Mouse (Mus musculus) adrenal gland, adult (tissue): Measurements from ENCODE around the gene Rad51b.

Experiments used
- DNase-seq, 2 experiments: peaks; one replicate each; pipeline ENCODE4 v3.0.0; 2022 to 2023; ENCODE audit warnings: low spot score in 1 of 2; ENCODE audit not compliant: inconsistent age in 2 of 2

The Rad51b gene

GRCm38 (mm10) chr12:79814312-79815091 is 517.4 kb downstream of the Rad51b start:
- DNase-seq: no peak

GRCm38 (mm10) chr12:79816241-79816640 is 519.2 kb downstream of the Rad51b start:
- DNase-seq: no peak

GRCm38 (mm10) chr12:79820228-79820958 is 523.3 kb downstream of the Rad51b start:
- no peak for DNase-seq

GRCm38 (mm10) chr12:79821901-79822300 is 524.8 kb downstream of the Rad51b start:
- DNase-seq: no peak

GRCm38 (mm10) chr12:79822401-79822800 is 525.3 kb downstream of the Rad51b start:
- DNase-seq: peak in 1 of 2 experiments; percentile 59

- peak in 1 of 2 experiments; percentile 21 for DNase-seq
These were observed 528.8 kb downstream of the Rad51b start for GRCm38 (mm10) chr12:79825922-79826321.

GRCm38 (mm10) chr12:79827233-79827692 is 530.2 kb downstream of the Rad51b start:
- no peak for DNase-seq

- DNase-seq: peak in 1 of 2 experiments; percentile 32
These were observed 530.7 kb downstream of the Rad51b start for GRCm38 (mm10) chr12:79827735-79828134.

GRCm38 (mm10) chr12:79830686-79831085 is 533.6 kb downstream of the Rad51b start:
- peak in 1 of 2 experiments; percentile 46 for DNase-seq

- DNase-seq: peak in 1 of 2 experiments; percentile 45
These were observed 535.5 kb downstream of the Rad51b start for GRCm38 (mm10) chr12:79832611-79833010.

GRCm38 (mm10) chr12:79835521-79835920 is 538.4 kb downstream of the Rad51b start:
- no peak for DNase-seq

- DNase-seq: peak; percentile 73 to 87
These were observed 541.3 kb downstream of the Rad51b start for GRCm38 (mm10) chr12:79838181-79838961.

- DNase-seq: no peak
These were observed 542.2 kb downstream of the Rad51b start for GRCm38 (mm10) chr12:79839096-79839941.

- DNase-seq: no peak
These were observed 543.4 kb downstream of the Rad51b start for GRCm38 (mm10) chr12:79840465-79840864.

- DNase-seq: peak; percentile 37 to 59
These were observed 544.2 kb downstream of the Rad51b start for GRCm38 (mm10) chr12:79841248-79841647.

- DNase-seq: no peak
These were observed 545.2 kb downstream of the Rad51b start for GRCm38 (mm10) chr12:79842319-79842718.

GRCm38 (mm10) chr12:79843002-79843401 is 545.9 kb downstream of the Rad51b start:
- no peak for DNase-seq

GRCm38 (mm10) chr12:79843496-79843895 is 546.4 kb downstream of the Rad51b start:
- DNase-seq: no peak

GRCm38 (mm10) chr12:79846247-79847151 is 549.4 kb downstream of the Rad51b start:
- no peak for DNase-seq
